Comparison of ENCODE assay signal across 17 mouse cellular contexts in the genomic region with DNA sequence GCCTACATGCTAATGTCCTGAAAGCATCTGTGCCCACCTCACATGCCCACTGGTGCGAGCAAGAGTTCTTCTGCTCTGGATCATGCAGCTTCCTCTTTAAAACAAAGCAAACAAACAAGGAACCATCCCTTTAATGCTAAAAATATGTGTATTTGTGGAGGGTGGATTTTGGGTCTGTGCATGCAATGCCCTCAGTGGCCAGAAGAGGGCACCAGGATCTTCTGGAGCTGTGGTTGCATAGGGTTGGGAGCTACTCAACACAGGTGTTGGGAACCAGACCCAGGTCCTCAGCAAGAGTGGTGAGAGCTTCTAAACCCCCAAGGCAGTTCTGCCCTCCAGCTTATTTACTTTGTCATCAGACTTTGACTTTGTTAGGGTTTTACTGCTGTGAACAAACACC.
A peak's percentile ranks its signal among the peaks of the same experiment; 100 is the strongest.
DNase-seq lines count a peak whose midpoint lies in the region; ATAC-seq lines count a peak whose summit lies in the region.
"Had no signal": no experiment of that assay in that cellular context is flagged by ENCODE, and none has a peak within 500 bp of the region (broad histone marks: within the 10 kb centered on the region; RNA-seq: fewer than 3 reads in every experiment).

No protein-coding gene starts in this region.

- no peaks in the 10 kb centered on the region for H3K4me1 ChIP-seq in limb, embryonic 11.5 days (ENCODE audit: control insufficient read depth, insufficient read depth, low read length)
- H3K4me1 ChIP-seq in limb, embryonic 10.5 days: peaks cover 4% of the 10 kb centered on the region; the same call in 1 of the 2 replicates
- H3K4me1 ChIP-seq: heart, embryonic 12.5 days; lung, embryonic 15.5 days had no signal

- H3K9ac ChIP-seq in limb, embryonic 11.5 days (ENCODE audit: low read length): no peak overlapping the region
- H3K9ac ChIP-seq: heart, embryonic 12.5 days; hindbrain, embryonic 14.5 days; lung, embryonic 15.5 days; midbrain, embryonic 12.5 days; neural tube, embryonic 13.5 days had no signal

- no peaks in the 10 kb centered on the region for H3K27me3 ChIP-seq in limb, embryonic 11.5 days (ENCODE audit: control insufficient read depth, insufficient read depth, low read length)
- peaks cover 6% of the 10 kb centered on the region; the same call in 1 of the 2 replicates for H3K27me3 ChIP-seq in limb, embryonic 10.5 days (ENCODE audit: low read depth, poor library complexity, severe bottlenecking)
- H3K27me3 ChIP-seq: midbrain, embryonic 12.5 days had no signal

- H3K9me3 ChIP-seq in limb, embryonic 11.5 days (ENCODE audit: control insufficient read depth, low read length): no peaks in the 10 kb centered on the region
- H3K9me3 ChIP-seq in limb, embryonic 10.5 days (replicated peaks): no peaks in the 10 kb centered on the region
- H3K9me3 ChIP-seq: lung, embryonic 15.5 days; midbrain, embryonic 12.5 days had no signal

- no peaks in the 10 kb centered on the region for H3K36me3 ChIP-seq in limb, embryonic 11.5 days (ENCODE audit: control insufficient read depth, insufficient read depth, low read length)
- H3K36me3 ChIP-seq in limb, embryonic 10.5 days: no peaks in the 10 kb centered on the region
- H3K36me3 ChIP-seq: heart, embryonic 12.5 days; lung, embryonic 15.5 days; midbrain, embryonic 12.5 days; neural tube, embryonic 13.5 days had no signal

- no peak overlapping the region for H3K27ac ChIP-seq in limb, embryonic 11.5 days (replicated peaks; ENCODE audit: low read depth, low read length)
- no peak overlapping the region for H3K27ac ChIP-seq in limb, embryonic 10.5 days
- H3K27ac ChIP-seq: hindbrain, embryonic 14.5 days; lung, embryonic 15.5 days; midbrain, embryonic 12.5 days; neural tube, embryonic 13.5 days had no signal

- H3K4me2 ChIP-seq in limb, embryonic 11.5 days (ENCODE audit: low read depth, severe bottlenecking): no peak overlapping the region
- H3K4me2 ChIP-seq: heart, embryonic 12.5 days; hindbrain, embryonic 14.5 days; lung, embryonic 15.5 days; midbrain, embryonic 12.5 days; neural tube, embryonic 13.5 days had no signal

- peak; percentile 44 for DNase-seq in CD4-positive, CD25-positive, alpha-beta regulatory T cell, adult 2 months (ENCODE audit: low read depth, low spot score)
- DNase-seq in limb, embryonic 11.5 days (ENCODE audit: low spot score): peak; percentile 29
- no peak for DNase-seq in limb, embryonic 10.5 days (ENCODE audit: low spot score)
- peak; percentile 21 for DNase-seq in thymus, postnatal 4 days
- DNase-seq in thymus, postnatal 0 days (ENCODE audit: low spot score): no peak
- DNase-seq in adrenal gland, postnatal 36 days: no peak
- DNase-seq in yolk sac, embryonic 10.5 days (ENCODE audit: low spot score): no peak
- DNase-seq: adrenal gland, postnatal 25 days; cerebellum, adult 8-10 months; kidney, postnatal 14 days; retina, postnatal 1 day had no signal

- no peak overlapping the region for H3K4me3 ChIP-seq in limb, embryonic 11.5 days (ENCODE audit: low read depth, low read length)
- no peak overlapping the region for H3K4me3 ChIP-seq in limb, embryonic 10.5 days
- H3K4me3 ChIP-seq: heart, embryonic 12.5 days; lung, embryonic 15.5 days; midbrain, embryonic 12.5 days; neural tube, embryonic 13.5 days had no signal

- 81% methylated on average over 1 of the region's 1 CpGs for WGBS in limb, embryonic 11.5 days
- 69% methylated on average over 1 of the region's 1 CpGs for WGBS in limb, embryonic 10.5 days

- no peak for ATAC-seq in CD4-positive, CD25-positive, alpha-beta regulatory T cell, adult 4 months
- ATAC-seq in limb, embryonic 11.5 days (ENCODE audit: insufficient number of reproducible peaks, low FRiP score, low TSS enrichment, low read depth): no peak

Comparison
In these comparisons a context has a peak if more than half of its experiments do, and no peak if none do; other contexts are left out.
1. DNase-seq: peak in CD4-positive, CD25-positive, alpha-beta regulatory T cell, adult 2 months (single experiment), limb, embryonic 11.5 days (single experiment) and thymus, postnatal 4 days (single experiment); none in limb, embryonic 10.5 days (single experiment), thymus, postnatal 0 days (single experiment), adrenal gland, postnatal 36 days (0 of 2) and yolk sac, embryonic 10.5 days (single experiment).